Mouse (Mus musculus) myocyte (in vitro differentiated cells): ENCODE measurements at regions not wholly inside any gene's neighbourhood (a gene's known extent, or its start where the extent isn't known, plus 50 kb on each side); places are given as distances from the start of the nearest gene placed in this dataset.
A peak's percentile ranks its signal among the peaks of the same experiment; 100 is the strongest.

Experiments
- E2F4 ChIP-seq: IDR thresholded peaks from one replicate; pipeline ENCODE4 v1.6.1; 2011; ENCODE audit warnings: mild to moderate bottlenecking, control low read depth, moderate library complexity; ENCODE audit not compliant: insufficient read depth
- MAX ChIP-seq: IDR thresholded peaks from one replicate; pipeline ENCODE4 v1.6.1; 2011; ENCODE audit warnings: low read depth, mild to moderate bottlenecking, control low read depth
- MYOG ChIP-seq, 3 experiments: IDR thresholded peaks; one replicate each; pipeline ENCODE4 v1.6.1; 2011; ENCODE audit warnings: control low read depth in 2 of 3, low read depth in 2 of 3, mild to moderate bottlenecking in 2 of 3; ENCODE audit not compliant: insufficient read length in 2 of 3, control insufficient read depth in 1 of 3, insufficient read depth in 1 of 3
- POLR2A ChIP-seq: IDR thresholded peaks from one replicate; pipeline ENCODE4 v1.6.1; 2011; ENCODE audit warnings: low read depth, mild to moderate bottlenecking, control low read depth, moderate library complexity; ENCODE audit not compliant: insufficient read length
- POLR2AphosphoS2 ChIP-seq: IDR thresholded peaks from one replicate; pipeline ENCODE4 v1.6.1; 2011; ENCODE audit warnings: low read depth, control low read depth; ENCODE audit not compliant: insufficient read length
- REST ChIP-seq: IDR thresholded peaks from one replicate; pipeline ENCODE4 v1.6.1; 2011; ENCODE audit warnings: mild to moderate bottlenecking, control low read depth, moderate library complexity; ENCODE audit not compliant: insufficient read depth, insufficient read length
- TCF12 ChIP-seq: IDR thresholded peaks from one replicate; pipeline ENCODE4 v1.6.1; 2011; ENCODE audit warnings: mild to moderate bottlenecking, control low read depth; ENCODE audit not compliant: poor library complexity, insufficient read depth, severe bottlenecking
- USF1 ChIP-seq: IDR thresholded peaks from one replicate; pipeline ENCODE4 v1.6.1; 2011; ENCODE audit warnings: low read depth, mild to moderate bottlenecking, control low read depth, moderate library complexity

GRCm38 (mm10) chr2:30733853-30734252 lies 69.6 kb downstream of the 1700001O22Rik start:
- TF ChIP-seq MAX: no peak
- TF ChIP-seq USF1: no peak
- no peak for TF ChIP-seq POLR2AphosphoS2
- TF ChIP-seq MYOG (IDR thresholded peaks at IDR 0.05; ENCODE audit: control insufficient read depth in 1 of 3, insufficient read depth in 1 of 3, insufficient read length in 2 of 3, low read depth in 2 of 3): peak in 2 of 3 experiments; percentile 58 to 70
- TF ChIP-seq POLR2A: no peak
- no peak for TF ChIP-seq E2F4
- TF ChIP-seq TCF12: no peak
- no peak for TF ChIP-seq REST
